Mouse (Mus musculus) limb, embryonic 14.5 days (tissue): ENCODE results near the gene Bnc1. TPM values are rescaled to one million over a fixed set of nuclear protein-coding genes. Genes with fewer than 3 reads are reported as not detected.
A peak's percentile ranks its signal among the peaks of the same experiment; 100 is the strongest.

ENCODE experiments used
- ATAC-seq: fragments of 200-750 bp; cut with Nextera tagmentation; 2 replicates; pipeline ENCODE4 v1.8.0; 2017; ENCODE audit warnings: low read depth, moderate number of reproducible peaks, moderate TSS enrichment; ENCODE audit not compliant: low FRiP score
- DNase-seq: peaks from one replicate; pipeline ENCODE4 v3.0.0-alpha.2; 2015; ENCODE audit warnings: low spot score
- H3K27ac ChIP-seq: fragments of 300-500 bp; sonication (generic); replicated peaks from 2 replicates; pipeline ENCODE4 v1.5.1; 2014; ENCODE audit warnings: low read depth, mild to moderate bottlenecking, low read length, moderate library complexity, mixed read lengths
- H3K27me3 ChIP-seq: fragments of 300-500 bp; sonication (generic); 2 replicates; pipeline ENCODE4 v1.6.1; 2014; ENCODE audit warnings: low read length, mixed read lengths; ENCODE audit not compliant: control insufficient read depth, insufficient read depth
- H3K36me3 ChIP-seq: fragments of 300-500 bp; sonication (generic); 2 replicates; pipeline ENCODE4 v1.6.1; 2014; ENCODE audit warnings: mild to moderate bottlenecking, low read length, moderate library complexity, mixed read lengths; ENCODE audit not compliant: control insufficient read depth, insufficient read depth
- H3K4me1 ChIP-seq: fragments of 300-500 bp; sonication (generic); 2 replicates; pipeline ENCODE4 v1.6.1; 2014; ENCODE audit warnings: antibody characterized with exemption, low read length, mixed read lengths; ENCODE audit not compliant: control insufficient read depth, insufficient read depth
- H3K4me2 ChIP-seq: fragments of 300-500 bp; sonication (generic); replicated peaks from 2 replicates; pipeline ENCODE4 v1.6.1; 2014; ENCODE audit warnings: low read depth, mild to moderate bottlenecking, low read length, moderate library complexity; ENCODE audit not compliant: severe bottlenecking
- H3K4me3 ChIP-seq: fragments of 300-500 bp; sonication (generic); replicated peaks from 2 replicates; pipeline ENCODE4 v1.5.1; 2014; ENCODE audit warnings: low read length
- H3K9ac ChIP-seq: fragments of 300-500 bp; sonication (generic); 2 replicates; pipeline ENCODE4 v1.6.1; 2014; ENCODE audit warnings: mild to moderate bottlenecking, low read depth, low read length, moderate library complexity; ENCODE audit not compliant: severe bottlenecking
- H3K9me3 ChIP-seq: fragments of 300-500 bp; sonication (generic); 2 replicates; pipeline ENCODE4 v1.6.1; 2016; ENCODE audit warnings: low read length; ENCODE audit not compliant: control insufficient read depth
- POLR2A ChIP-seq: fragments of 200-500 bp; IDR thresholded peaks from 2 replicates; pipeline ENCODE4 v1.8.0; 2012; ENCODE audit warnings: inconsistent platforms, mild to moderate bottlenecking, moderate library complexity, borderline replicate concordance; ENCODE audit not compliant: insufficient read depth, insufficient read length; ENCODE audit errors: extremely low read depth
- WGBS: fragments of 180-500 bp; shearing (Covaris S2); extraction: QIAGEN DNeasy Blood & Tissue Kit; methylation state at CpG from one replicate; pipeline ENCODE4 v1.1.7; 2014; 5-methylcytosine and 5-hydroxymethylcytosine counted together
- polyA plus RNA-seq, 2 experiments: library from polyadenylated mRNA; depleted of rRNA in 1 of 2; stranded (reverse) in 1 of 2; unstranded in 1 of 2; fragments of >200 nt; fragmentation: Nextera tagmentation in 1 of 2; extraction: Ambion mirVana in 1 of 2; gene quantifications; 2 replicates each; pipeline versions ENCODE4 v1.2.1 to v1.2.3; 2012 to 2014

Bnc1 gene
- polyA plus RNA-seq, 2 experiments: 2.2 to 2.5 TPM

DNA sequence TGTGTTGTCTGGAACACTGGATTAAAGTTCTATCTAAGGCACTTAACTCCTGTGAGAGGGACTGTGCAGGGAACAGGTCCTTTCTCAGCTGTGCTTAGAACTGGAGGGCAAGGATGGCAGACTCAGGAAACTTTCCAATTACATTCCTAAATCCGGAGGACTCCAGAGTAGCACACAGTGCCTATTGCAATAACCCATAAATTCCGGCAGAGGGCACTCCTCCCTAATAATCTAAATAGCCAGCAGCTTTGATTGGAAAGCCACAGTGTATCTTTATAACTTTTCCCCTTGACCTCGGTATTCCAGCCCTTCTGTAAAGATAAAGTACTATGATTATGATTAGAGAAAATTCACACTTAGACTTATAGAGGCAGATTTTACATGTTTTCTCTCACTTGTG, 32.4 kb downstream of the Bnc1 start:
- Histone ChIP-seq H3K27ac (no peak overlapping the region), H3K9ac (no peak overlapping the region), H3K9me3 (no peaks in the 10 kb centered on the region), H3K4me3 (no peak overlapping the region), H3K4me2 (no peak overlapping the region), H3K36me3 (no peaks in the 10 kb centered on the region), H3K4me1 (no peaks in the 10 kb centered on the region), H3K27me3 (no peaks in the 10 kb centered on the region)
- ATAC-seq: peak; percentile 47; the same call in 1 of the 2 replicates
- DNase-seq: peak; percentile 44
- 0% methylated on average over 3 of the region's 3 CpGs for WGBS
- TF ChIP-seq POLR2A: no peak

DNA sequence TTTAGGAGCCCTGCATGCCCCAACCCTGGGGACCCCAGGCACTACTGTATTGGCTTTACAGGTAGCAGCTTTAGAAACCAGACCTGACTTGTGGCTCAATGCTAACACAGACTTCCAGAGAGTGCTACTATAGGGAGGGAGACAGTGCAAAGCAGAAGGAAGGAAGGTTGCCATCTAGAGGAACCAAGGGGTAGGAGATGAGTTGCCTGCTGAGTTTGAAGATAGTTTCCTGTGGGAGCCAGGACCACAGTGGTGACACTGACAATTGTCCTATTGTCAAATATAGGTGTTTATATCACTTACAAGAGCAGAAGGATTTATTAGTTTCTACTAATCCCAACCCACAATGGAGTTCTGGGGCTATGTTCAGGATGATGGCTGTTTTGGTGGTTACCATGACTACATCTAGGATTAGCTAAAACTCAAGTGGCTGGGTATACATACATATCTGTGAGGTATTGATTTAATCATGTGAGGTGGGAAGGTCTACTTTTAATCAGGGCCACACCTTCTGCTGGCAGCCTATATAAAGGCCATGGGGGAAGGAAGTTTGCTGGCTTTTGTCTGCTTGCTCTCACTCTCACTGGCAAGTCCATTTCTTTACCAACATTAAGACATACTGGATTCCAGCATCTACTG, 37.8 kb downstream of the Bnc1 start:
- no peak overlapping the region for H3K27ac ChIP-seq
- no peaks in the 10 kb centered on the region for H3K9me3 ChIP-seq
- no peak overlapping the region for H3K4me2 ChIP-seq
- H3K36me3 ChIP-seq: no peaks in the 10 kb centered on the region
- H3K27me3 ChIP-seq: no peaks in the 10 kb centered on the region
- H3K9ac ChIP-seq: no peak overlapping the region
- H3K4me3 ChIP-seq: no peak overlapping the region
- no peak for DNase-seq
- no peak for TF ChIP-seq POLR2A
- no peaks in the 10 kb centered on the region for H3K4me1 ChIP-seq
- ATAC-seq: no peak

DNA sequence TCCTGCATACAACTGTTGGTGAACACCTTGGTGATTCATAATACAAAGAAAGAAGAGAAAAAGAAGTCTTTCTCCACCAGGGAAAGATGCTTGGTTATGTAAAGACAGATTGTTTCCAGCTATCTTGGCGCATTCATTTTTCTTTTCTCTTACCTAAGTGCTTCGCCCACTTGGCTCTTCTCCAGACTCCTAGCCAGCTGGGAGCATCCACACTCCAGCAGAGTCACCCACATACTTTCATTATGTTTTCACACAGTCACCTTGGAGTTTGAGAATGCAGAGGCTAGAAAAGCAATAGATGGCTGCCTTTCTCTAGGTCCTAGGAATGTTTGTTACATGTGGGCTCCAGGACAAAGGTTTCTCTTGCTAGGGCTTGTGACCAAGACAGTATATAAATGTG, 41.6 kb downstream of the Bnc1 start:
- no peak overlapping the region for H3K9ac ChIP-seq
- H3K4me2 ChIP-seq: no peak overlapping the region
- no peaks in the 10 kb centered on the region for H3K9me3 ChIP-seq
- no peaks in the 10 kb centered on the region for H3K27me3 ChIP-seq
- H3K36me3 ChIP-seq: no peaks in the 10 kb centered on the region
- 88% methylated on average over 2 of the region's 2 CpGs for WGBS
- H3K27ac ChIP-seq: no peak overlapping the region
- no peak for ATAC-seq
- TF ChIP-seq POLR2A: no peak
- no peaks in the 10 kb centered on the region for H3K4me1 ChIP-seq
- DNase-seq: no peak
- H3K4me3 ChIP-seq: no peak overlapping the region

DNA sequence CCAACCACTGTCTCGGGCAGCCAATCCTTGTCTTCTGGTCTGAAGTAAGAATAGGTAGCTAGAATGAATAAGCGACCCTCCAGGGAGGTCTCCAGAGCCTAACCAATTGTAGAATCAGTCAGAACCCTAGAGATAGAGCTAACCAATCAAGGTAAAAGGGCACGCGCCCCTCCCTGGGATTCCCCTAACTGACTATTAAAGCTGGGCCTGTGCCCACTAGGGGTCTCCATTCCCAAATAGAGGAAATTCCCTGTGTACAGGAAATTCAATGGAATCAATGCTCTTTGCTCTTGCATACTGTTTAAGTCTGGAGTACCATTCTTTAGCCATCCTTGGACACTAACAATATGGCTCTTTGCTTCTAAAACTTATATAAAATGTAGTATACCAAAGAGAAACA, 46.7 kb downstream of the Bnc1 start:
- H3K4me2 ChIP-seq: no peak overlapping the region
- no peaks in the 10 kb centered on the region for H3K4me1 ChIP-seq
- ATAC-seq (no peak), DNase-seq (peak; percentile 28)
- no peak overlapping the region for H3K9ac ChIP-seq
- no peaks in the 10 kb centered on the region for H3K36me3 ChIP-seq
- H3K9me3 ChIP-seq: no peaks in the 10 kb centered on the region
- TF ChIP-seq POLR2A: no peak
- no peak overlapping the region for H3K27ac ChIP-seq
- no peaks in the 10 kb centered on the region for H3K27me3 ChIP-seq
- WGBS: 22% methylated on average over 4 of the region's 4 CpGs
- H3K4me3 ChIP-seq: no peak overlapping the region

DNA sequence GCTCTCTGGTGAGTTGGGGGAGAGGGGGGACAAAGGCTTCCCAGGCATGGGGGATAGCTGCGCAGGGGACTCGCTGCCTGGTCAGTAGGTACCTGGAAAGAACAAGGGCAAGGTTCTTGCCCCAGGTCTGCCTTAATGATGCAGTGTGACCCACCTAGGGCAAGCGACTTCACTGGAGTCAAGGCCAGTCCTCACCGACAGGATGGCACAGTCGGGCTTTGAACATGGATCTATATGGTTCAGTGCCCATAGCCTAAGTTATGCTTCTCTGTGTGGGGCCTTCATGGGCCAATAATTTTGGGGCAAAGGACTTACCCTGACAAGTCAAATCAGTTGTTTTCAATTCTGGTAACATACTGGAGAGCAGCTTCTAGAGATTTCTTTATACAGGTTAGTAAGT, 57.3 kb downstream of the Bnc1 start:
- H3K4me2 ChIP-seq: peak overlapping the region; percentile 75
- peaks cover 12% of the 10 kb centered on the region for H3K4me1 ChIP-seq
- H3K9ac ChIP-seq: peak overlapping the region; percentile 96
- peak overlapping the region; percentile 87 for H3K4me3 ChIP-seq
- TF ChIP-seq POLR2A: no peak
- H3K9me3 ChIP-seq: no peaks in the 10 kb centered on the region
- ATAC-seq (no peak), DNase-seq (no peak)
- H3K36me3 ChIP-seq: no peaks in the 10 kb centered on the region
- no peaks in the 10 kb centered on the region for H3K27me3 ChIP-seq
- WGBS: 3% methylated on average over 5 of the region's 5 CpGs
- H3K27ac ChIP-seq: peak overlapping the region; percentile 93

DNA sequence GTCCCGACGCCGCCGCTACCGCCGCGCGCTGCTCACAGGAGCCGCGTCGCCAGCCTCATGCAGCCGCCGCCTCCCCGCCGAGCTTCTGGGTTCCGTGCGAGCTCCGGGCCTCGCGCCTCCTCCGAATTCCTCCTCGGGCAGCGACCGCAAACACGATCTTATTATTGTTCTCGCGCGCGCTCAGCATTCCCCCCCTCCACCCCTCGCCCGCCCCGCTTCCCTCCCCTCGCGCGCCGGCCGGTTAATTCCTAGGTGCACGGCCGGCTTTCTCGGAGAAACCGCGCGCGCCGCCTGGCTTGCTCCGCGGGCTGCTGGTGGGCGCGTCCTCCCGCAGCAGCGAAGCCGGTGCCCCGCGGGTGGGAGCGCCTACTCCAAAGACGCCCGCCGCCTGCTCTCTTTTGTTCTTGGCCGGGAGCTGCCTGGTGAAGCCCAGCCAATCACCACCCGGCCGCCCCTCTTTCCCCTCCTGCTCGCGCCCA, 57.8 kb downstream of the Bnc1 start, which contains the start of gene Hdgfl3:
Gene Hdgfl3 (minus strand): TSS at position 207 of the 479 bp plus-strand sequence.
- peak within 1 kb of the TSS; percentile 87 for H3K4me3 ChIP-seq
- no peaks in the 10 kb centered on the region for H3K36me3 ChIP-seq
- peak; percentile 86 for ATAC-seq
- DNase-seq: peak; percentile 88
- H3K27ac ChIP-seq: peak within 1 kb of the TSS; percentile 93
- H3K9me3 ChIP-seq: no peaks in the 10 kb centered on the region
- 0 out of 2 replicates have a peak, but pooled peaks have one; percentile 69 for TF ChIP-seq POLR2A
- peak within 1 kb of the TSS; percentile 96 for H3K9ac ChIP-seq
- peaks cover 12% of the 10 kb centered on the region for H3K4me1 ChIP-seq
- H3K27me3 ChIP-seq: no peaks in the 10 kb centered on the region
- WGBS: 2% methylated on average over 35 of the region's 63 CpGs
- peak within 1 kb of the TSS; percentile 75 for H3K4me2 ChIP-seq
